Mouse (Mus musculus): ENCODE measurements around the gene Agl.
"Not testable (repeated sequence)": the region's sequence is repeated elsewhere in the genome, so short reads cannot be mapped to it uniquely, and the experiment has no call there.

The Agl gene

DNA sequence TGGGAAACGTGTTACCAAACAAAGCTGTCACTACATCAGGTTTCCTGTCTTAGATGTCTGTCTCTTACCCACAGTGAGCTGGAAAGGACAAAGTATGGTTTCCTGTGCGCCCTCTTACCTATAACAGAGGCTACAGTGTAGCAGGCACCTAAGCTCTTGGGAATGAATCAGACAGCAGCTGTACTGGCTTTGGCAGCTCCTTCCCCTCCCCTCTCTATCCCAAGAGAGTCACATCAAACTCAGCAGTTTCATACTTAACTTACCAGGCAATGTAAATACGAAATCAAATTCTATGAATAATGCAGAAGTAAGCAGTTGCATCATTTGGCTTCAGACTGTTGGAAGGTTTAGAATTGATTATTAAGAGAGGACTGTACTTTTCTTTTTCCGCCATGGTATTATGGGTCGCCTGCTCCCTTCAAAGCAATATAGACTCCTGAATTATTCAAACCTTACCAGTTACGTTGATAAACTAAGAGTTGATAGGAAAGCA is 7.4 kb upstream of the Agl start:
- no peak for DNase-seq

- no peak for DNase-seq
Observed at GRCm38 (mm10) chr3:116812946-116813345, 5.0 kb upstream of the Agl start.

DNA sequence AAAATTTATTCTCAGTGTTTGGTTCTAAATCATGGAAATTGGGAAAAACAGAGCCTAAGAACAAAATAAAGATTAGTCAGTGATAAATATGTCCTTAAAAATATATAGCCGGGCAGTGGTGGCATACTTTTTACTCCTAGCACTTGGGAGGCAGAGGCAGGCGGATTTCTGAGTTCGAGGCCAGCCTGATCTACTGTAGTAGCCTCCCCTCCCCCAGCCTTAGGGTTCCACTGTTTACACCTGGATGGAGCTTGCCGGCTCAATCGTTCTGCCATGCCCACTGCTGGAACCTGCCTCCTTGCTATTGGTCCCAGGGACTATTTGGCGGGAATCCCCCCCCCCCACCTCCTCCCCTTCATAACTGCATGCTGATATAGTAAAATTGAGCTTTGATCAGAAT is 2.4 kb upstream of the Agl start:
- DNase-seq: not testable (repeated sequence)

- DNase-seq: no peak
Observed at GRCm38 (mm10) chr3:116809221-116809620, 1.3 kb upstream of the Agl start.

DNA sequence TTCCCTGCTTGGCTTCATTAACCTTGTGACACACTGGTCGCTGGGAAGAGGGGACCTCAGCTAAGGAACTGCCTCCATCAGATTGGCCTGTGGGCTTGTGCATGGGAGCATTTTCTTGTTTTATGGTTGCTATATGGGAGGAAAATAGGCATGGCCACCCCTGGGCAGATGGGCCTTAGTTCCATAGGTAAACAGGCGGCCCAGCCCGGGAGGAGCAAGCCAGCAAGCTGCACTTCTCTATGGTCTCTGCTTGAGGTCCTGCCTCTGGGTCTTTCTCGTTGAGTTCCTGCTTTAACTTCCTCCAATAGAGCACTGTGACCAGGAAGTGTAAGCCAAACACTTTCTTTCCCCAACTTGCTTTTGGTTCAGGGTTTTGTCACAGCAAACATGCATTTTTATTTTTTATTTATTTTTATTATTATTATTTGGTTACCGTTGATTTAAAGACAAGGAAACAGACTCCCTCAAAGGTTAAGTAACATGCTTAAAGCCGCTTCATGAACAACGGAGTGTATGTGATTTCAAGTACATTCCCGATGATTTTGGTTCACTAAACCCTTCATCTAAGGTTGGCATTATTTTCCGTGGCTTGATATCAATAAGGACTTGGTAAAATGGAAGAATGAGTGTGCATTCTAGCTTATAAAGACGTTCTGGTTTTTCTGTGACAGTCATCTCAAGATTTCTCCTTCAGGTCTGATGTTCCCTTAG is 696 bp upstream of the Agl start:
- no peak for DNase-seq

DNA sequence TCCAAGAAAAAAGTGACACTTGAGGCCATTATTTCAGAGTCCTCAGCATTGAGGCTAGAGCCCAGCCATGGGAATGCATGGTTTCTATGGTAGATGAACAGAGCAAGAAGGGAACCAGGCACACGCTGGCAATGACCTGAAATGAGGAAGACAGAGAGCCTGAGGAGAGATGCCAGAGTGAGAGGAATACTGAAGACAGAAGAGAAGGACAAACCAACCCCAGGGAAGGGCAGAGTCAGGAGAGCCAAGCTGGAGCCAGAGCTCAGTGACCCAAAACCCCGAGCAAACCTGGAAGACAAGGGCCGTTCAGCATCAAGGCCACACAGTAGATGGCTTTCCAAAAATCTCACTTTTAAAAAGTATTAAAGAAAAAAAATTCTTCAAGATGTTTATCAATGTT is 2.1 kb downstream of the Agl start:
- DNase-seq: no peak

GRCm38 (mm10) chr3:116804746-116805285 is 3.1 kb downstream of the Agl start:
- no peak for DNase-seq

DNA sequence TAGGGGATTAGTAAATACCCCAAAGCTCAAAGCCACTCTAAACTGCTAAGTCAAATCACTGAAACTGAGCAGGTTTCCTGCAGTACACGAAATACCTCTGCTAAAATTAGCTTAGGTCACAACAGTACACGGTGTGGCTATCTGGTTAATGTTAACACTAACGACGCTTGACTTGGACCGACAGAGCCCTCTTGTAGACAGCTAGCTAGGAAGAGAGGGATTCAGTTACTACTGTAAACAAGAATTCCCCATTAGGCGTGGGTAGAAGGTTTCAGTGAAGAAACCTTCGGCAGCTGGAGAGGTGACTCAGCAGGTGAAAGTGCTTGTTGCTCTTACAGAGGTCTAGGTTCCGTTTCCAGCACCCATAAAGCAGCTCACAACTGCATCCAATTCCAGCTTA is 6.2 kb downstream of the Agl start:
- peak; percentile 65 for DNase-seq

- DNase-seq: no peak
Observed at GRCm38 (mm10) chr3:116798821-116799510, 9.0 kb downstream of the Agl start.

GRCm38 (mm10) chr3:116788851-116789250 is 19.1 kb downstream of the Agl start:
- DNase-seq: no peak

- no peak for DNase-seq
Observed at GRCm38 (mm10) chr3:116786543-116786942, 21.4 kb downstream of the Agl start.

- no peak for DNase-seq
Observed at GRCm38 (mm10) chr3:116785820-116786219, 22.1 kb downstream of the Agl start.

DNA sequence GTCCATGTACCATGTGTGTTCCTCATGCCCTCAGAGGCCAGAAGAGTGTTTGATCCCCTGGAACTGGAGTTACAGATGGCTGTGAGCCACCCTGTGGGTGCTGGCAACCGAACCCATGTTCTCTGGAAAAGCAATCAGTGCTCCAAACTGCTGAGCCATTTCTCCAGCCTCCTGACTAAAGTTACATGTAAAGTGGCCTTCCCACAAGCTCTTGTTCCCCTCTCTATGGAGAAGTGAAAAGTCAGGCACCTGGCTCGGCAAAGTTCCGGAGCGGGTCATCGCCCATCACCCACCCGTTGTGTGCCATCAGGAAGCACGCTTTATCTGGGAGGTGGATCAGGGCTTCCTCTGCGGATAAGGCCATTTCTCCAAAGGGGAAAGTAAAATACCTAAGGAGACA is 23.2 kb downstream of the Agl start:
- DNase-seq: no peak

DNA sequence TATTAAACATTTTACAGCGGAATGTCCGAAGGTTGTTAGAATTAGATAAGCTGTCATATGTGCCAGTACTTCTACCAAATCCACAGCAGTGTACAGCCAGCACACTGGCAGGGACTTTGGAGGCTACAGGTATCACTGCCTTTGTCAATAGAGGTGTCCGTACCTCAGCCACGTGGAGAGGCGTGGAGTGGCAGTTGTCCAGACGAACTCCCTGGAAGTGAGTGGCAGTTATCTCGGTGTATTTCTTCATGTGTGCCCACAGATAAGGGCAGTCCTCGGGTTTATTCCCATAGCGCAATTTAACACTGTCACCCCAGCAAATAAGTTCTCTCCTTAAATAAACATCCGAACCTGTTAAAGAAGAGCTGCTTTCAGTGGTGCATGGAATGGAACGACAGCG is 23.7 kb downstream of the Agl start:
- DNase-seq: no peak

GRCm38 (mm10) chr3:116776961-116777360 is 31.0 kb downstream of the Agl start:
- no peak for DNase-seq

DNA sequence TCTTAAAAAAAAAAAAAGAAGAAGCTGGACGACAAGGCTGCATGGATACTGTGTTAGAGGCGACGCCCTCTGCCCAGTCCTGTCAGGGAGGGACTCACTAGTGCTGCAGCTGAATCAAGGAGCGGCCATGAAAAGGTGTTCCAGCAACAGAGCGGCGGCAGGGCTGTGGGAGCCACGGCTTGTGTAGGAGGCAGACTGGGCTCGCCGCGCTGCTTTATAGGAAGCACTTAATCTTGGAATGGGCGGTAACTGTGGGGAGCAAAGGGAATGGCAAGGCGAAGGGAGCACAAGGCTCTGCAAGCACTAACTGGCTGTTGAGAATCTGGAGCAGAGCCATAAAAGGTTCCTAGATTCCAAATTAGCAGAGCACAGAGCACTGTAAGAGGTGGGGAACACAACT is 34.1 kb downstream of the Agl start:
- DNase-seq: no peak

DNA sequence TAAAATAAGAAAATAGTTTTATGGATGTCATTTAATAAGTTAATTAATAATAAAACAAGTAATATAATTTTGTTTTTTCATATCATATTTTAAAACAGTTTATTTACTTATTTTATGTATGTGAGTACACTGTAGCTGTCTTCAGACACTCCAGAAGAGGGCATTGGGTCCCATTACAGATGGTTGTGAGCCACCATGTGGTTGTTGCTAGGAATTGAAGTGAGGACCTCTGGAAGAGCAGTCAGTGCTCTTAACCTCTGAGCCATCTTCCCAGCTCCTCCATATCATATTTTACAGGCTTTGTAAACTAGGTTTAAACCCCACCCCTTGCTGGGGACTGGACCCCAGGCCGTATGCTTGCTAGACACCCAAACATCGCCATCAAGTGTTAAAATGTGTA is 36.4 kb downstream of the Agl start:
- DNase-seq: peak; percentile 21

DNA sequence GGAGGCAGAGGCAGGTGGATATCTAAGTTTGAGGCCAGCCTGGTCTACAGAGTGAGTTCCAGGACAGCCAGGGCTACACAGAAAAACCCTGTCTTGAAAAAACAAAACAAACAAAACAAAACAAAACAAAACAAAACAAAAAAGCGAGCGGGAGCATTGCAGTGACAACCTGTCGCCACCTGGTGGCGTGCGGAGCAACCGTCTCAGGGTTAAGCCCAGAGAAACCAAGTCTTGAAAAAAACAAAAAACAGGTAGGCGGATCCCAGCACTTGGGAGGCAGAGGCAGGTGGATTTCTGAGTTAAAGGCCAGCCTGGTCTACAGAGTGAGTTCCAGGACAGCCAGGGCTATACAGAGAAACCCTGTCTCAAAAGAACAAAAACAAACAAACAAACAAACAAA is 41.0 kb downstream of the Agl start:
- DNase-seq: peak; percentile 16

- DNase-seq: no peak
Observed at GRCm38 (mm10) chr3:116752818-116753217, 55.1 kb downstream of the Agl start.

DNA sequence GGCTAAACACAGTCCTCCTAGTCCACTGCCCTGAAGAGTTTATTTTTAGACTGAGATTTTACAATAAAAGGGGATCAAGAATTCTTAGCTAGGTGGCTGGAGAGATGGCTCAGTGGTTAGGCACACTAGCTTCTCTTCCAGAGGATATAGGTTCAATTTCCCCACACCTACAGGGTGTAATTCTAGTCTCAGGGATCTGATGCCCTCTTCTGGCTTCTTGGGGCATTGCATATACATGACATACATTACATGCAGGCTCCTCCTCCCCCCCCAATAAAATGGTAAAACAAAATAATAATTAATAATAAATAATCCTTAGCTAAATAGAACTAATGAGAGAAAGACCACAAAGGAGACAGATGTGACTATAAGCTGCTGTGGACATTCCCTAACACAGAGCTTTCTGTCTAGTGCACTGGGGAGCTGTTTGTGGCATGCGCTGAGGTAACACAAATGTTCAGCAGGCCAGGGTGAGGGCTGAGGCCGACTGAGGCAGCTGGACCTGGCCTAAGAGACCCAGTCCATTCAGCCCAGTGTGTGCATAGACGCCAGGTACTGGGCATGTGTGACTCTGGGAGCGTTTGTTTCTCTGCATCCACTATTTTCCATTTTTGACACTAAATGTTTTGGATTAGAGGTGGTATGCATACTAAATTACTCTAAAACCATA is 56.6 kb downstream of the Agl start:
- peak; percentile 56 for DNase-seq

DNA sequence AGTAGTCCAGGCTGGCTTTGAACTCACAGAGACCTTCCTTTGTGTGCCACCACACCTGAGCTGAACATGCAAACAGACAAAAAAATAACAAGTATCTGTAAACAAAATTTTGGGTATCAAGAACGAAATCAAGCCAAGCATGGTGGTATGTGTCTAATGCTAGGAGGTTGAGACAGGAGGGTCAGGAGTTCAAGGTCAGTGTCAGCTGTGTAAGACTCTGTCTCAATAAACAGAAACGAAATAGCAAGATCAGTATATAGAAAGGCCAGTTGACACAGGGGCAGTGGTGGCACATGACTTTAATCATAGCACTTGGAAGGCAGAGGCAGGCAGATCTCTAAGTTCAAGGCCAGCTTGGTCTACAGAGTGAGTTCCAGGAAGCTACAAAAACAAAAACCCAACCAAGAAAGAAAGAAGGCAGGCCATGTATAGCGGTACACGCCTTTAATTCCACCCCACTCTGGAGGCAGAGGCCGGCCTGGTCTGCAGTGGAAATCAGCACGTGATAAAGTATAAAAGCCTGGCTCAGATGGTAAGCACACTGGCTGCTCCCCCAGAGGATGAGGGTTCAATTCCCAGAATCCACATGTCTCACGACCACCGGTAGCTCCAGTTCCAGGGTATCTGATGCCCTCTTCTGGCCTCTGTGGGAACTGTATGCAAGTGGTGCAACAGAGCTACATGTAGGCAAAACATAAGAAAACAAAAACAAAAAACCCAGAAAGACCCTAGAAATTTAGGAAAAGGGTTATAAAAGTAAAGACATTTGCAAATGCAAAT is 59.4 kb downstream of the Agl start:
- DNase-seq: peak; percentile 48

DNA sequence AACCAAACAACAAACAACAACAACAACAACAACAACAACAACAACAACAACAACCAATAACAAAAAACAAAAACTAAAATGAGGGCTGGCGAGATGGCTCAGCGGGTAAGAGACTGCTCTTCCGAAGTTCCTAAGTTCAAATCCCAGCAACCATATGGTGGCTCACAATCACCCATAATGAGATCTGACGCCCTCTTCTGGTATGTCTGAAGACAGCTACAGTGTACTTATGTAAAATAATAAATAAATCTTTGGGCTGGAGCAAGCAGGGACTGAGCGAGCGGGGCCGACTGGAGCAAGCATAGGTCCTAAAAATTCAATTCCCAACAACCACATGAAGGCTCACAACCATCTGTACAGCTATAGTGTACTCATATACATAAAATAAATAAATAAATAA is 60.3 kb downstream of the Agl start:
- DNase-seq: not testable (repeated sequence)

- no peak for DNase-seq
Observed at GRCm38 (mm10) chr3:116740963-116741362, 67.0 kb downstream of the Agl start.
